Mouse (Mus musculus) heart, embryonic 11.5 days (tissue): Measurements from ENCODE around the gene Bcl11a. TPM values are rescaled to one million over a fixed set of nuclear protein-coding genes. Genes with fewer than 3 reads are reported as not detected.

Experiments
- ATAC-seq: fragments of 200-750 bp; cut with Nextera tagmentation; replicated peaks from 2 replicates; pipeline ENCODE4 v1.8.0; 2017; ENCODE audit warnings: moderate library complexity; ENCODE audit not compliant: insufficient number of reproducible peaks, low FRiP score, low TSS enrichment
- H3K27ac ChIP-seq: fragments of 300-500 bp; sonication (generic); 2 replicates; pipeline ENCODE4 v1.5.1; 2014; ENCODE audit warnings: mild to moderate bottlenecking, low read depth, low read length
- H3K27me3 ChIP-seq: fragments of 300-500 bp; sonication (generic); 2 replicates; pipeline ENCODE4 v1.6.1; 2014; ENCODE audit warnings: mild to moderate bottlenecking, low read length, mixed read lengths; ENCODE audit not compliant: control insufficient read depth, insufficient read depth
- H3K36me3 ChIP-seq: fragments of 300-500 bp; sonication (generic); 2 replicates; pipeline ENCODE4 v1.6.1; 2014; ENCODE audit warnings: mild to moderate bottlenecking, low read length, moderate library complexity, mixed read lengths; ENCODE audit not compliant: control insufficient read depth, insufficient read depth
- H3K4me1 ChIP-seq: fragments of 300-500 bp; sonication (generic); 2 replicates; pipeline ENCODE4 v1.6.1; 2014; ENCODE audit warnings: low read length; ENCODE audit not compliant: control insufficient read depth, insufficient read depth
- H3K4me2 ChIP-seq: fragments of 300-500 bp; sonication (generic); 2 replicates; pipeline ENCODE4 v1.6.1; 2014; ENCODE audit warnings: mild to moderate bottlenecking, moderate library complexity
- H3K4me3 ChIP-seq: fragments of 300-500 bp; sonication (generic); 2 replicates; pipeline ENCODE4 v1.5.1; 2014; ENCODE audit warnings: low read depth, low read length
- H3K9ac ChIP-seq: fragments of 300-500 bp; sonication (generic); 2 replicates; pipeline ENCODE4 v1.6.1; 2014; ENCODE audit warnings: mild to moderate bottlenecking, low read depth, low read length, moderate library complexity
- H3K9me3 ChIP-seq: fragments of 300-500 bp; sonication (generic); replicated peaks from 2 replicates; pipeline ENCODE4 v1.6.1; 2016; ENCODE audit warnings: low read length; ENCODE audit not compliant: control insufficient read depth
- WGBS: fragments of 180-500 bp; shearing (Covaris S2); extraction: QIAGEN DNeasy Blood & Tissue Kit; methylation state at CpG from one replicate; pipeline ENCODE4 v1.1.7; 2014; ENCODE audit not compliant: insufficient replicate concordance; 5-methylcytosine and 5-hydroxymethylcytosine counted together
- polyA plus RNA-seq: library from polyadenylated mRNA; unstranded; fragments of >200 nt; fragmentation: Nextera tagmentation; extraction: Ambion mirVana; gene quantifications from 2 replicates; pipeline ENCODE4 v1.2.1, GENCODE M21; 2014

Bcl11a gene
- polyA plus RNA-seq, 1 experiment from 2014 or later, result 21.7 TPM

- peaks cover 10% of the 10 kb centered on the region for H3K4me1 ChIP-seq
- no peaks in the 10 kb centered on the region; the same call in 1 of the 2 replicates for H3K36me3 ChIP-seq
- no peaks in the 10 kb centered on the region for H3K9me3 ChIP-seq
- no peak overlapping the region for H3K4me2 ChIP-seq
- no peak overlapping the region for H3K27ac ChIP-seq
- no peaks in the 10 kb centered on the region for H3K27me3 ChIP-seq
- WGBS, result 69% methylated on average over 1 of the region's 1 CpGs
- ATAC-seq, result no peak
- H3K9ac ChIP-seq, result no peak overlapping the region
- no peak overlapping the region for H3K4me3 ChIP-seq
Measured at GRCm38 (mm10) chr11:24197424-24197823, 119.6 kb downstream of the Bcl11a start.

DNA sequence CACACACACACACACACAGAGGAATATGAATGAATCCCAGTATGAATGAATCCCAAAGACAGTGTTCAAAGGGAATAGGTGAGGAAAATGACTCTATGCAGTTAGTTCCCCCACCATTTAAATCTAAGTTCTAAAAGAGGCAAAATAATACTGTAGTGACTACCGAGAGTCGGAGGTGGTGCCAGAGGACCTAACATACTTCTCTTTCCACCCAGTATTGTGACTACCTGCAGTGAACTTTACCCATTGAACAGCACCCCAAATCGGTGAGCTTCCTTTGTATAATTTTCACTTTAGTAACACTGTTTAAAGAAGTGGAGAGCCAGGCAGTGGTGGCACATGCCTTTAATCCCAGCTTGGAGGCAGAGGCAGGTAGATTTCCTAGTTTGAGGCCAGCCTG is 121.7 kb downstream of the Bcl11a start:
- H3K36me3 ChIP-seq, result no peaks in the 10 kb centered on the region; the same call in 1 of the 2 replicates
- H3K4me2 ChIP-seq, result no peak overlapping the region
- WGBS, result 79% methylated on average over 3 of the region's 3 CpGs
- H3K4me1 ChIP-seq, result peaks cover 25% of the 10 kb centered on the region
- no peak overlapping the region for H3K4me3 ChIP-seq
- no peak for ATAC-seq
- H3K9ac ChIP-seq, result no peak overlapping the region
- H3K27ac ChIP-seq, result no peak overlapping the region
- H3K9me3 ChIP-seq, result no peaks in the 10 kb centered on the region
- no peaks in the 10 kb centered on the region for H3K27me3 ChIP-seq

GRCm38 (mm10) chr11:24200310-24200709 is 122.5 kb downstream of the Bcl11a start:
- H3K4me2 ChIP-seq, result no peak overlapping the region
- H3K27me3 ChIP-seq, result no peaks in the 10 kb centered on the region
- no peak overlapping the region for H3K27ac ChIP-seq
- no peak overlapping the region for H3K4me3 ChIP-seq
- 75% methylated on average over 5 of the region's 5 CpGs for WGBS
- no peak for ATAC-seq
- no peaks in the 10 kb centered on the region; the same call in 1 of the 2 replicates for H3K36me3 ChIP-seq
- no peak overlapping the region for H3K9ac ChIP-seq
- peaks cover 25% of the 10 kb centered on the region for H3K4me1 ChIP-seq
- H3K9me3 ChIP-seq, result no peaks in the 10 kb centered on the region

- ATAC-seq, result no peak
- peaks cover 25% of the 10 kb centered on the region for H3K4me1 ChIP-seq
- H3K4me2 ChIP-seq, result no peak overlapping the region
- no peaks in the 10 kb centered on the region for H3K9me3 ChIP-seq
- H3K27me3 ChIP-seq, result no peaks in the 10 kb centered on the region
- WGBS, result 76% methylated on average over 4 of the region's 4 CpGs
- H3K4me3 ChIP-seq, result no peak overlapping the region
- H3K27ac ChIP-seq, result no peak overlapping the region
- no peaks in the 10 kb centered on the region; the same call in 1 of the 2 replicates for H3K36me3 ChIP-seq
- no peak overlapping the region for H3K9ac ChIP-seq
Measured at GRCm38 (mm10) chr11:24201223-24201622, 123.4 kb downstream of the Bcl11a start.

DNA sequence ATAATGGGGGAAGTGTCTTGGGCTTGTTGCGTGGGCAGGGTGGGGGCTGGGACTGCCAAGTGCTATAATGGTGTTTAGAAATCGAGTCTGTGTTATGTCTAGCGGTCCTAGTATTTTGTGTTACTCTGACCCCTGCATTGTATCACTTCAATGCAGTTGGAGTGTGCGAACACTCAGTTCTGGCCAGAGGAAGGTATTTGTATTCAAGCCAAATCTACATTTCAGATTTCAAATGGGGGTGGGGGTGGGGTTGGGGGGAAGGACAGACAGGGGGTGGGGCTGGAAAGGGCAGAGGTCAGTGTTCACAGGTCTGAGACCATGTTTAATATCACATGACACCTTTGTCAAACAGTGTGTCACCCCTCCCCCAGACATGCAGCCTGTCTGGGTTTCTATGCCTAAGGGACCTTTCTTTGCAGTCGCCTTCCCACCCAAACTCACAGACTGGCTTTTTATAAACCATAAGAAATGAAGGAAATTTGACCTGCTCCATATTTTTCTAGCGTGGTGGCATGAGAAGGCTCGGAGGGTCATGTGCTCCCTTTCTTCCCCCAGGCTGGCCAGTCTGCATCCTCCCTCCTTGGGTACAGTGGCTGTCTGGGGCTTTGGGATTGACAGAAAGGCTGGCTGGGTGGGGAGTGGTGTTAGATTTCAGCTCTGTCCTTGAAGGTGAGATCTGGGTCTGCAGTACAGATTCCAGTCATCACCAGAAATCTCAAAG is 124.9 kb downstream of the Bcl11a start:
- peaks cover 25% of the 10 kb centered on the region for H3K4me1 ChIP-seq
- 12% methylated on average over 7 of the region's 7 CpGs for WGBS
- no peaks in the 10 kb centered on the region for H3K9me3 ChIP-seq
- H3K9ac ChIP-seq, result no peak overlapping the region
- H3K36me3 ChIP-seq, result no peaks in the 10 kb centered on the region
- peak overlapping the region; percentile 68 for H3K27ac ChIP-seq
- peak; percentile 62; the same call in 1 of the 2 replicates for ATAC-seq
- H3K4me2 ChIP-seq, result peak overlapping the region; percentile 31
- no peaks in the 10 kb centered on the region for H3K27me3 ChIP-seq
- H3K4me3 ChIP-seq, result no peak overlapping the region

DNA sequence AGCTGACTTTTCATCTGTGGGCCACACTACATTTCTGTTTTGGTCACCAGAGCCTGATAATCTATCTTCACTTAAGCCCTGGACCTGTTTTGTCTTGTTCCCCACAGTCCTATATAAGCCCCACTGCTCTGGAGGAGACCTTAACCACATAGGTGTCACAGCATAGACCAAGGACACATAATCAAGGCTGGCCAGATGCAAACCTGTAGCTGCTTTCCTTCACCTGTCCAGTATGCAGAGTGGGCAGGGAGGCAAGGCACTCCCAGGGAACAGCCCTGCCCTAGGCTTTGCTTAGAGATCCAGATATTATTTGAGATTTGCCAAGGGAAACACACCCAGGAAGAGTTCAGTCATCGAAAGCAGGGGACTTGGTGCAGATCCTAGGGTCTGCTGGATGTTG is 125.6 kb downstream of the Bcl11a start:
- no peak overlapping the region for H3K9ac ChIP-seq
- peak overlapping the region; percentile 31 for H3K4me2 ChIP-seq
- H3K27me3 ChIP-seq, result no peaks in the 10 kb centered on the region
- WGBS, result 81% methylated on average over 1 of the region's 1 CpGs
- H3K9me3 ChIP-seq, result no peaks in the 10 kb centered on the region
- H3K4me1 ChIP-seq, result peaks cover 26% of the 10 kb centered on the region
- no peaks in the 10 kb centered on the region for H3K36me3 ChIP-seq
- H3K27ac ChIP-seq, result peak overlapping the region; percentile 68
- no peak overlapping the region for H3K4me3 ChIP-seq
- 0 out of 2 replicates have a peak, but pooled peaks have one; percentile 21 for ATAC-seq

DNA sequence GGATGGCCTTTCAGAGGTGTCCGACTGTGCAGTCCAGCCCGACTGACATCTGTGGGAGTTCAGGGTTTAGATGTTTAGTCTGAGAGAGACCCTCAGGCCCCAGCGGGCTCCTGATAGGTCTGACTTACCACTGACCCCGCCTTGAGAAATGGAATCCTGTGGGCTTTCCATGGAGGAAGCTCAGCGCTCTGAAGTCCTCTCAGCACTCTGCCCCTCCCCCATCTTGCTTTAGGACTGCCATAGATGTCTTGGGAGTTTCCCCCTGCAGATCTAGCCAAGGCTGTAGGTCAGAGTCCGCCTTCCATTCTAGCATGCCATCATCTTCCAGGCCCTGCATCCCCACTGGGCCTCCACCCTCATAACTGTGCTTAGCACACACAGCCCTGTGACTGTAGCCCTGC is 131.1 kb downstream of the Bcl11a start:
- Histone ChIP-seq H3K27me3 (no peaks in the 10 kb centered on the region), H3K9ac (no peak overlapping the region), H3K4me1 (peaks cover 15% of the 10 kb centered on the region), H3K36me3 (no peaks in the 10 kb centered on the region), H3K27ac (peak overlapping the region; percentile 16; the same call in 1 of the 2 replicates), H3K4me3 (no peak overlapping the region), H3K9me3 (no peaks in the 10 kb centered on the region), H3K4me2 (no peak overlapping the region)
- WGBS, result 27% methylated on average over 6 of the region's 6 CpGs
- ATAC-seq, result 0 out of 2 replicates have a peak, but pooled peaks have one; percentile 18

DNA sequence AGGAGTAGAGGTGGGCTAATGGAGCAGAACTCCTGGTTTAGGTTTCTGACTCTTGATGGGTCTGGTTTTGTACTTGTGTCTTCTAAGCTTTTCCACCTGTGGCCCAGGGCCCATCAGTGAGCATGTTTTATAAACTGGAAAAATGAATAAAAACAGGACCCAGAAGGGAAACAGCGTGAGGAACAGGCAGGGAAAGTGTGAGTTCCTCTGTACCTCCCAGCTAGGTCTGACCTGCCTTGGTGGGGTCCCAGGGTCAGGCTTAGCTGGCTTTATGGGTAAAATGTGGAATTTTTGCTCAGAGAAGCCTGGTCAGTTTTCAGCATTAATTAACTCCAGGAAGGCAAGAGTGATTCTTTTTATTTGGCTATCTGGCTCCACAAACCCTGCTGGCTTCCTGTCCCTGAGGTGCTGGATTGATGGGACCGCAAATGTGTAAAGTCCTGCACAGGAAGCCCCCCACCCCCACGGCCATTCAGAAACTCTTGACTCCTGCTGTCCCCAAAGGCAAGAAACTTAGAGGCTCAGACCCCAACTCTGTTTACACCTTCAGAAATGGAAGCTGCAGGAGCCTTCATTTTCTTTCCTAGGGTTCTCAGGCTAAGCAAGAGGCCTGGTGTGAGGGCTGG is 136.8 kb downstream of the Bcl11a start:
- no peak overlapping the region for H3K4me3 ChIP-seq
- H3K4me2 ChIP-seq, result no peak overlapping the region
- ATAC-seq, result no peak
- no peaks in the 10 kb centered on the region for H3K27me3 ChIP-seq
- WGBS, result 55% methylated on average over 3 of the region's 3 CpGs
- no peaks in the 10 kb centered on the region for H3K9me3 ChIP-seq
- no peaks in the 10 kb centered on the region for H3K4me1 ChIP-seq
- no peaks in the 10 kb centered on the region for H3K36me3 ChIP-seq
- H3K9ac ChIP-seq, result no peak overlapping the region
- no peak overlapping the region for H3K27ac ChIP-seq
